In the genomic region with DNA sequence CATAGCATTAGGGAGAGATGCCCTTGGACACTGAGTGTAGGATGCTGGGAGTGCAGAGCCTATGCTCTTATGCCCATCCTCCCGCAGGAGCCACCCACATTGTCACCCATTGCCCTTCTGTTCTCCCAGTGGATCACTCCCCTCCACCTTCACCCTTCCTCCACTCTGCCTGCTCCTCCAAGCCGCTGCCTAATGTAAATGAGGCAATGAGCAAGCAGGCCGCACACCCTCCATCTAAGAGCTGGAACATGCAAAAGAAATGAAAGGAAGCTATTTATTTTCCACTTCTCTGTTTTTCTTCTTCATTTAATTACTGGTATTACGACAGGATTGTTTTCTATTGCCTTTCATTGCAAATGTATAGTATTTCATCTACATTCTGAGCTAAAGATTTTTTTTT, we compare ENCODE assay signal across 18 mouse cellular contexts.
DNase-seq lines count a peak whose midpoint lies in the region; ATAC-seq and TF ChIP-seq lines count a peak whose summit lies in the region.
"Had no signal": no experiment of that assay in that cellular context is flagged by ENCODE, and none has a peak within 500 bp of the region (broad histone marks: within the 10 kb centered on the region; RNA-seq: fewer than 3 reads in every experiment).

No protein-coding gene starts in this region.

- no peak overlapping the region for H3K9ac ChIP-seq in hindbrain, postnatal 0 days (replicated peaks; ENCODE audit: low read length)
- H3K9ac ChIP-seq in forebrain, embryonic 12.5 days, result no peak overlapping the region
- no peak overlapping the region for H3K9ac ChIP-seq in hindbrain, embryonic 12.5 days
- no peak overlapping the region for H3K9ac ChIP-seq in midbrain, embryonic 15.5 days
- H3K9ac ChIP-seq: heart, embryonic 12.5 days; liver, embryonic 15.5 days; neural tube, embryonic 12.5 days had no signal

- no peaks in the 10 kb centered on the region for H3K9me3 ChIP-seq in hindbrain, embryonic 10.5 days
- H3K9me3 ChIP-seq in hindbrain, postnatal 0 days (ENCODE audit: low read length), result no peaks in the 10 kb centered on the region
- no peaks in the 10 kb centered on the region for H3K9me3 ChIP-seq in forebrain, embryonic 12.5 days
- H3K9me3 ChIP-seq in hindbrain, embryonic 12.5 days (replicated peaks), result no peaks in the 10 kb centered on the region
- no peaks in the 10 kb centered on the region for H3K9me3 ChIP-seq in midbrain, embryonic 15.5 days
- H3K9me3 ChIP-seq: heart, embryonic 12.5 days; liver, embryonic 15.5 days; neural tube, embryonic 12.5 days had no signal

- no peaks in the 10 kb centered on the region for H3K27me3 ChIP-seq in hindbrain, embryonic 10.5 days (ENCODE audit: insufficient read depth, poor library complexity, severe bottlenecking)
- H3K27me3 ChIP-seq in hindbrain, postnatal 0 days (ENCODE audit: insufficient read depth, low read length), result no peaks in the 10 kb centered on the region
- H3K27me3 ChIP-seq in forebrain, embryonic 12.5 days, result no peaks in the 10 kb centered on the region
- H3K27me3 ChIP-seq in hindbrain, embryonic 12.5 days, result no peaks in the 10 kb centered on the region
- no peaks in the 10 kb centered on the region for H3K27me3 ChIP-seq in midbrain, embryonic 15.5 days (replicated peaks)
- H3K27me3 ChIP-seq: heart, embryonic 12.5 days; liver, embryonic 15.5 days; neural tube, embryonic 12.5 days had no signal

- WGBS in hindbrain, embryonic 10.5 days, result 57% methylated on average over 4 of the region's 4 CpGs
- 43% methylated on average over 4 of the region's 4 CpGs for WGBS in hindbrain, postnatal 0 days
- 49% methylated on average over 4 of the region's 4 CpGs for WGBS in forebrain, embryonic 12.5 days
- WGBS in hindbrain, embryonic 12.5 days, result 40% methylated on average over 4 of the region's 4 CpGs
- 37% methylated on average over 4 of the region's 4 CpGs for WGBS in midbrain, embryonic 15.5 days

- no peaks in the 10 kb centered on the region for H3K36me3 ChIP-seq in hindbrain, embryonic 10.5 days
- no peaks in the 10 kb centered on the region for H3K36me3 ChIP-seq in hindbrain, postnatal 0 days (ENCODE audit: insufficient read depth, low read length)
- H3K36me3 ChIP-seq in forebrain, embryonic 12.5 days (replicated peaks), result no peaks in the 10 kb centered on the region
- no peaks in the 10 kb centered on the region for H3K36me3 ChIP-seq in hindbrain, embryonic 12.5 days
- H3K36me3 ChIP-seq in midbrain, embryonic 15.5 days (replicated peaks), result no peaks in the 10 kb centered on the region
- H3K36me3 ChIP-seq: heart, embryonic 12.5 days; liver, embryonic 15.5 days; neural tube, embryonic 12.5 days had no signal

- H3K4me2 ChIP-seq in hindbrain, postnatal 0 days (ENCODE audit: low read depth, low read length), result no peak overlapping the region
- H3K4me2 ChIP-seq in forebrain, embryonic 12.5 days, result no peak overlapping the region
- no peak overlapping the region for H3K4me2 ChIP-seq in hindbrain, embryonic 12.5 days (replicated peaks)
- no peak overlapping the region for H3K4me2 ChIP-seq in midbrain, embryonic 15.5 days
- H3K4me2 ChIP-seq: heart, embryonic 12.5 days; liver, embryonic 15.5 days; neural tube, embryonic 12.5 days had no signal

- no peak for TF ChIP-seq CTCF in hindbrain, postnatal 0 days (IDR thresholded peaks at IDR 0.05; ENCODE audit: low read depth)

- DNase-seq in hindbrain, embryonic 10.5 days (ENCODE audit: low spot score), result no peak
- no peak for DNase-seq in hindbrain, postnatal 0 days (ENCODE audit: low spot score)
- DNase-seq in kidney, postnatal 36 days, result no peak
- no peak for DNase-seq in gastrocnemius, postnatal 10 days
- DNase-seq: adrenal gland, adult 2 months; cerebellum, adult 11 months; cerebellum, postnatal 25 days; lung, postnatal 10 days; thymus, postnatal 25 days had no signal

- H3K4me1 ChIP-seq in hindbrain, embryonic 10.5 days (replicated peaks), result peaks cover 51% of the 10 kb centered on the region
- peaks cover 4% of the 10 kb centered on the region for H3K4me1 ChIP-seq in hindbrain, postnatal 0 days (ENCODE audit: insufficient read depth, low read length)
- H3K4me1 ChIP-seq in forebrain, embryonic 12.5 days, result peaks cover 31% of the 10 kb centered on the region
- H3K4me1 ChIP-seq in hindbrain, embryonic 12.5 days, result peaks cover 36% of the 10 kb centered on the region
- peaks cover 47% of the 10 kb centered on the region for H3K4me1 ChIP-seq in midbrain, embryonic 15.5 days
- H3K4me1 ChIP-seq: heart, embryonic 12.5 days; liver, embryonic 15.5 days had no signal

- peak overlapping the region; percentile 77 for H3K27ac ChIP-seq in hindbrain, embryonic 10.5 days
- H3K27ac ChIP-seq in hindbrain, postnatal 0 days, result no peak overlapping the region
- peak overlapping the region; percentile 59; the same call in 1 of the 2 replicates for H3K27ac ChIP-seq in forebrain, embryonic 12.5 days
- H3K27ac ChIP-seq in hindbrain, embryonic 12.5 days, result peak overlapping the region; percentile 50; the same call in 1 of the 2 replicates
- peak overlapping the region; percentile 53 for H3K27ac ChIP-seq in midbrain, embryonic 15.5 days
- H3K27ac ChIP-seq: kidney, postnatal 0 days; liver, embryonic 15.5 days; neural tube, embryonic 12.5 days had no signal

- no peak overlapping the region for H3K4me3 ChIP-seq in hindbrain, embryonic 10.5 days
- H3K4me3 ChIP-seq in hindbrain, postnatal 0 days (ENCODE audit: low read length), result no peak overlapping the region
- no peak overlapping the region for H3K4me3 ChIP-seq in forebrain, embryonic 12.5 days (replicated peaks)
- no peak overlapping the region for H3K4me3 ChIP-seq in hindbrain, embryonic 12.5 days
- H3K4me3 ChIP-seq in midbrain, embryonic 15.5 days, result no peak overlapping the region
- H3K4me3 ChIP-seq: heart, embryonic 12.5 days; liver, embryonic 15.5 days; neural tube, embryonic 12.5 days had no signal

- no peak for ATAC-seq in hindbrain, postnatal 0 days
- peak; percentile 15; the same call in 1 of the 2 replicates for ATAC-seq in forebrain, embryonic 12.5 days (ENCODE audit: low FRiP score)
- ATAC-seq in hindbrain, embryonic 12.5 days (ENCODE audit: low FRiP score), result no peak
- no peak for ATAC-seq in midbrain, embryonic 15.5 days (replicated peaks)
- no peak for ATAC-seq in megakaryocyte-erythroid progenitor cell, adult 5-6 weeks (replicated peaks; ENCODE audit: low FRiP score, low TSS enrichment, poor library complexity, severe bottlenecking)
- ATAC-seq: intestine, embryonic 16.5 days had no signal
